Mouse (Mus musculus): ENCODE measurements around the gene Krt76. TPM values are rescaled to one million over a fixed set of nuclear protein-coding genes. Genes with fewer than 3 reads are reported as not detected.

Krt76 gene
- polyA plus RNA-seq, 1 experiment from 2014 or later = not detected

GRCm38 (mm10) chr15:101924635-101925034 lies 31.9 kb upstream of the Krt76 start, which contains the start of gene Krt4:
Gene Krt4 (minus strand): TSS chr15:101924735.
- no peaks in the 10 kb centered on the region for H3K36me3 ChIP-seq (ENCODE audit: control insufficient read depth, insufficient read depth, low read length)
- H3K9me3 ChIP-seq (ENCODE audit: control insufficient read depth, low read length) = no peaks in the 10 kb centered on the region
- ATAC-seq = no peak
- no peak within 1 kb of the TSS for H3K4me3 ChIP-seq (ENCODE audit: low read length)
- 66% methylated on average over 11 of the region's 11 CpGs for WGBS
- no peak within 1 kb of the TSS for H3K9ac ChIP-seq (ENCODE audit: low read depth, low read length)
- peaks cover 4% of the 10 kb centered on the region for H3K4me1 ChIP-seq (ENCODE audit: control insufficient read depth, insufficient read depth, low read length)
- H3K4me2 ChIP-seq (ENCODE audit: low read depth, low read length) = no peak within 1 kb of the TSS
- H3K27me3 ChIP-seq (replicated peaks; ENCODE audit: control insufficient read depth, insufficient read depth, low read length) = no peaks in the 10 kb centered on the region
- no peak within 1 kb of the TSS for H3K27ac ChIP-seq (ENCODE audit: low read length)

- H3K4me2 ChIP-seq (ENCODE audit: low read depth, low read length) = no peak overlapping the region
- no peak for ATAC-seq
- H3K4me3 ChIP-seq (ENCODE audit: low read length) = no peak overlapping the region
- H3K36me3 ChIP-seq (ENCODE audit: control insufficient read depth, insufficient read depth, low read length) = no peaks in the 10 kb centered on the region
- no peak overlapping the region for H3K27ac ChIP-seq (ENCODE audit: low read length)
- no peaks in the 10 kb centered on the region for H3K9me3 ChIP-seq (ENCODE audit: control insufficient read depth, low read length)
- H3K9ac ChIP-seq (ENCODE audit: low read depth, low read length) = no peak overlapping the region
- WGBS = 74% methylated on average over 2 of the region's 2 CpGs
- no peaks in the 10 kb centered on the region for H3K27me3 ChIP-seq (replicated peaks; ENCODE audit: control insufficient read depth, insufficient read depth, low read length)
- no peaks in the 10 kb centered on the region for H3K4me1 ChIP-seq (ENCODE audit: control insufficient read depth, insufficient read depth, low read length)
Measured at GRCm38 (mm10) chr15:101922296-101922695, 29.6 kb upstream of the Krt76 start.

GRCm38 (mm10) chr15:101916072-101916471 lies 23.4 kb upstream of the Krt76 start:
- H3K9ac ChIP-seq (ENCODE audit: low read depth, low read length) = no peak overlapping the region
- H3K36me3 ChIP-seq (ENCODE audit: control insufficient read depth, insufficient read depth, low read length) = no peaks in the 10 kb centered on the region
- no peaks in the 10 kb centered on the region for H3K4me1 ChIP-seq (ENCODE audit: control insufficient read depth, insufficient read depth, low read length)
- H3K27me3 ChIP-seq (replicated peaks; ENCODE audit: control insufficient read depth, insufficient read depth, low read length) = no peaks in the 10 kb centered on the region
- WGBS = 78% methylated on average over 2 of the region's 2 CpGs
- no peaks in the 10 kb centered on the region for H3K9me3 ChIP-seq (ENCODE audit: control insufficient read depth, low read length)
- no peak overlapping the region for H3K4me2 ChIP-seq (ENCODE audit: low read depth, low read length)
- no peak overlapping the region for H3K27ac ChIP-seq (ENCODE audit: low read length)
- no peak overlapping the region for H3K4me3 ChIP-seq (ENCODE audit: low read length)
- ATAC-seq = no peak

GRCm38 (mm10) chr15:101904849-101905248 lies 12.1 kb upstream of the Krt76 start:
- Histone ChIP-seq H3K4me1 (ENCODE audit: control insufficient read depth, insufficient read depth, low read length) (no peaks in the 10 kb centered on the region), H3K27ac (ENCODE audit: low read length) (no peak overlapping the region), H3K4me2 (ENCODE audit: low read depth, low read length) (no peak overlapping the region), H3K36me3 (ENCODE audit: control insufficient read depth, insufficient read depth, low read length) (no peaks in the 10 kb centered on the region), H3K4me3 (ENCODE audit: low read length) (no peak overlapping the region), H3K27me3 (replicated peaks; ENCODE audit: control insufficient read depth, insufficient read depth, low read length) (no peaks in the 10 kb centered on the region), H3K9me3 (ENCODE audit: control insufficient read depth, low read length) (no peaks in the 10 kb centered on the region), H3K9ac (ENCODE audit: low read depth, low read length) (no peak overlapping the region)
- no peak for ATAC-seq
- WGBS = 82% methylated on average over 5 of the region's 5 CpGs

GRCm38 (mm10) chr15:101902171-101903149 lies 9.7 kb upstream of the Krt76 start:
- H3K9me3 ChIP-seq (ENCODE audit: control insufficient read depth, low read length) = no peaks in the 10 kb centered on the region
- no peaks in the 10 kb centered on the region for H3K36me3 ChIP-seq (ENCODE audit: control insufficient read depth, insufficient read depth, low read length)
- no peak for ATAC-seq
- H3K27ac ChIP-seq (ENCODE audit: low read length) = no peak overlapping the region
- no peaks in the 10 kb centered on the region for H3K4me1 ChIP-seq (ENCODE audit: control insufficient read depth, insufficient read depth, low read length)
- H3K27me3 ChIP-seq (replicated peaks; ENCODE audit: control insufficient read depth, insufficient read depth, low read length) = no peaks in the 10 kb centered on the region
- WGBS = 48% methylated on average over 12 of the region's 12 CpGs
- no peak overlapping the region for H3K9ac ChIP-seq (ENCODE audit: low read depth, low read length)
- H3K4me2 ChIP-seq (ENCODE audit: low read depth, low read length) = no peak overlapping the region
- no peak overlapping the region for H3K4me3 ChIP-seq (ENCODE audit: low read length)

- H3K27me3 ChIP-seq (replicated peaks; ENCODE audit: control insufficient read depth, insufficient read depth, low read length) = no peaks in the 10 kb centered on the region
- no peaks in the 10 kb centered on the region for H3K4me1 ChIP-seq (ENCODE audit: control insufficient read depth, insufficient read depth, low read length)
- no peak overlapping the region for H3K9ac ChIP-seq (ENCODE audit: low read depth, low read length)
- ATAC-seq = no peak
- no peaks in the 10 kb centered on the region for H3K36me3 ChIP-seq (ENCODE audit: control insufficient read depth, insufficient read depth, low read length)
- WGBS = 91% methylated on average over 4 of the region's 4 CpGs
- no peak overlapping the region for H3K4me3 ChIP-seq (ENCODE audit: low read length)
- no peak overlapping the region for H3K27ac ChIP-seq (ENCODE audit: low read length)
- no peak overlapping the region for H3K4me2 ChIP-seq (ENCODE audit: low read depth, low read length)
- no peaks in the 10 kb centered on the region for H3K9me3 ChIP-seq (ENCODE audit: control insufficient read depth, low read length)
Measured at GRCm38 (mm10) chr15:101895216-101895615, 2.5 kb upstream of the Krt76 start.

- WGBS = 30% methylated on average over 11 of the region's 11 CpGs
- ATAC-seq = no peak
- Histone ChIP-seq H3K4me1 (ENCODE audit: control insufficient read depth, insufficient read depth, low read length) (no peaks in the 10 kb centered on the region), H3K4me3 (ENCODE audit: low read length) (no peak overlapping the region), H3K36me3 (ENCODE audit: control insufficient read depth, insufficient read depth, low read length) (no peaks in the 10 kb centered on the region), H3K9me3 (ENCODE audit: control insufficient read depth, low read length) (no peaks in the 10 kb centered on the region), H3K27me3 (replicated peaks; ENCODE audit: control insufficient read depth, insufficient read depth, low read length) (peaks cover 6% of the 10 kb centered on the region), H3K9ac (ENCODE audit: low read depth, low read length) (no peak overlapping the region), H3K27ac (ENCODE audit: low read length) (no peak overlapping the region), H3K4me2 (ENCODE audit: low read depth, low read length) (no peak overlapping the region)
Measured at GRCm38 (mm10) chr15:101879776-101880175, 12.9 kb downstream of the Krt76 start.

- Histone ChIP-seq H3K27ac (ENCODE audit: low read length) (no peak overlapping the region), H3K27me3 (replicated peaks; ENCODE audit: control insufficient read depth, insufficient read depth, low read length) (peaks cover 9% of the 10 kb centered on the region), H3K4me2 (ENCODE audit: low read depth, low read length) (no peak overlapping the region), H3K4me1 (ENCODE audit: control insufficient read depth, insufficient read depth, low read length) (no peaks in the 10 kb centered on the region), H3K4me3 (ENCODE audit: low read length) (no peak overlapping the region), H3K36me3 (ENCODE audit: control insufficient read depth, insufficient read depth, low read length) (no peaks in the 10 kb centered on the region), H3K9ac (ENCODE audit: low read depth, low read length) (no peak overlapping the region), H3K9me3 (ENCODE audit: control insufficient read depth, low read length) (no peaks in the 10 kb centered on the region)
- WGBS = 62% methylated on average over 2 of the region's 2 CpGs
- ATAC-seq = no peak
Measured at GRCm38 (mm10) chr15:101878041-101878440, 14.7 kb downstream of the Krt76 start.

GRCm38 (mm10) chr15:101874383-101874782 lies 18.3 kb downstream of the Krt76 start:
- no peaks in the 10 kb centered on the region for H3K36me3 ChIP-seq (ENCODE audit: control insufficient read depth, insufficient read depth, low read length)
- no peaks in the 10 kb centered on the region for H3K9me3 ChIP-seq (ENCODE audit: control insufficient read depth, low read length)
- no peaks in the 10 kb centered on the region for H3K4me1 ChIP-seq (ENCODE audit: control insufficient read depth, insufficient read depth, low read length)
- H3K27ac ChIP-seq (ENCODE audit: low read length) = no peak overlapping the region
- no peak for ATAC-seq
- H3K9ac ChIP-seq (ENCODE audit: low read depth, low read length) = no peak overlapping the region
- peaks cover 17% of the 10 kb centered on the region for H3K27me3 ChIP-seq (replicated peaks; ENCODE audit: control insufficient read depth, insufficient read depth, low read length)
- no peak overlapping the region for H3K4me2 ChIP-seq (ENCODE audit: low read depth, low read length)
- 70% methylated on average over 1 of the region's 1 CpGs for WGBS
- no peak overlapping the region for H3K4me3 ChIP-seq (ENCODE audit: low read length)

Measured in intestine, embryonic 16.5 days (tissue).